Mouse (Mus musculus): ENCODE data around the gene Vav3. TPM values are rescaled to one million over a fixed set of nuclear protein-coding genes. Genes with fewer than 3 reads are reported as not detected.

The Vav3 gene
- polyA plus RNA-seq, 2 experiments: 10.8 to 33.0 TPM

DNA sequence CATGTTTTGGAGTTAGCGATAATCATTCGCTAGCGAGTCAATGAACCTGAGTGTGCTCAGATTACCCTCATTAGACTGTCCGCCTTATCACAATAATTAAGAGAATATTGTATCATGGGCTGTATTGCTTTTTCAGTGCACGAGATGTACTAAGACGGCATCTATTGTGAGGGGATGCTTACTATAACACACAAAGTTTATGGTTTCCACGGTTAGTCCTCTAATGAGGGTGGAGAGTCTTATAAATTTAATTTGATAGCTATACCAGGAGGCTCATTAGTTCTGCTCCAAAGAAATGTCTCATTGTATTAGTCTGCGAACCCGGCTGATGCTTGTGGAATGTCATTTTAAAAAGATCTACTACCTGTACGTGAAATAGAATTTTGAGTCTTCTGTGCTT, 175.9 kb downstream of the Vav3 start:
- Histone ChIP-seq H3K9ac (ENCODE audit: low read depth, low read length, severe bottlenecking) (no peak overlapping the region), H3K27me3 (ENCODE audit: control insufficient read depth, insufficient read depth, low read length) (no peaks in the 10 kb centered on the region), H3K4me2 (replicated peaks; ENCODE audit: low read depth, low read length, severe bottlenecking) (no peak overlapping the region), H3K36me3 (ENCODE audit: control insufficient read depth, insufficient read depth, low read length) (no peaks in the 10 kb centered on the region), H3K27ac (replicated peaks; ENCODE audit: low read depth, low read length) (no peak overlapping the region), H3K4me1 (ENCODE audit: control insufficient read depth, insufficient read depth, low read length) (no peaks in the 10 kb centered on the region), H3K4me3 (replicated peaks; ENCODE audit: low read length) (no peak overlapping the region), H3K9me3 (ENCODE audit: control insufficient read depth, low read length) (no peaks in the 10 kb centered on the region)
- WGBS: 65% methylated on average over 10 of the region's 10 CpGs
- ATAC-seq (ENCODE audit: low FRiP score, low read depth): no peak
- TF ChIP-seq POLR2A (IDR thresholded peaks at IDR 0.05; ENCODE audit: borderline replicate concordance, extremely low read depth, insufficient read depth, insufficient read length): no peak
- no peak for DNase-seq (ENCODE audit: low spot score)

DNA sequence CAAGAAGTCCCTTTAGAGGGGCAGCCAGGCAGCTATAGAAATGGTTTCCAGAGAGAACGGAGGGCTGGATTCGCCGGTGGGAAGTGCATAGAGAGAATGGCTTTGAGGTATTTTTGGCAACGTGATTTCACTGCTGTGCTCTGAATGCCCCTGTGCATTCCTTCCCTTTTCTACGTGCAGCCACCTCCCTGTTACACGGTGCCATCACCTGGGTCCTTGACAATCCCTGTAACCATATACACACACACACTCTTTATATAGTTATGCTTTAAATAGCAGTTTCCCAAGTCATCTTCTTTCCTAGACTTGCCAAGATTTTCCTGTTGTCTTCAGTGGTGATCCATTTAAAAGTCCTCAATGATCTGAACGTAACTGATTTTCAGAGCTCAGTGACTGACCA, 181.7 kb downstream of the Vav3 start:
- no peak overlapping the region for H3K4me2 ChIP-seq (replicated peaks; ENCODE audit: low read depth, low read length, severe bottlenecking)
- H3K36me3 ChIP-seq (ENCODE audit: control insufficient read depth, insufficient read depth, low read length): no peaks in the 10 kb centered on the region
- no peaks in the 10 kb centered on the region for H3K4me1 ChIP-seq (ENCODE audit: control insufficient read depth, insufficient read depth, low read length)
- no peak overlapping the region for H3K4me3 ChIP-seq (replicated peaks; ENCODE audit: low read length)
- TF ChIP-seq POLR2A (IDR thresholded peaks at IDR 0.05; ENCODE audit: borderline replicate concordance, extremely low read depth, insufficient read depth, insufficient read length): no peak
- ATAC-seq (ENCODE audit: low FRiP score, low read depth): no peak
- 84% methylated on average over 7 of the region's 7 CpGs for WGBS
- H3K9me3 ChIP-seq (ENCODE audit: control insufficient read depth, low read length): no peaks in the 10 kb centered on the region
- no peak overlapping the region for H3K9ac ChIP-seq (ENCODE audit: low read depth, low read length, severe bottlenecking)
- no peaks in the 10 kb centered on the region for H3K27me3 ChIP-seq (ENCODE audit: control insufficient read depth, insufficient read depth, low read length)
- DNase-seq (ENCODE audit: low spot score): no peak
- no peak overlapping the region for H3K27ac ChIP-seq (replicated peaks; ENCODE audit: low read depth, low read length)

DNA sequence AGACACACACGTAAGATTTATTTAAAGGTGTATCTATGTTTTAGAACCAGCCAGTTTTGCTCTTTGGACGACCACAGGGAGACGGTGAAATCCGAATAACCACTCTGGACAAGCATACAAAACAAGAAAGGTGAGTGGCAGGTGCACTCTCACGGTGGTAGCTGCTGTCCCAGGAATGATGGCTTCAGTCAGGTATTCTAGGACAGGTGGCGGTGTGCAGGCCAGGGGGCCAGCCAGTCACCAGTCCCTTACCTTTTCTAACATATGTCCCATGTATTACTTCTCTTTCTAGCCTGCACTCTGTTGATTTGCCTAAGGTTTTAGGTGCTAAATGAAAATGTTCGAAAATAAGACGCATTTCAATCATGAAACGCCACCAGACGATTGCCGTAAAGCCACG, 185.4 kb downstream of the Vav3 start:
- no peak overlapping the region for H3K4me2 ChIP-seq (replicated peaks; ENCODE audit: low read depth, low read length, severe bottlenecking)
- H3K9ac ChIP-seq (ENCODE audit: low read depth, low read length, severe bottlenecking): no peak overlapping the region
- no peaks in the 10 kb centered on the region for H3K9me3 ChIP-seq (ENCODE audit: control insufficient read depth, low read length)
- no peak for ATAC-seq (ENCODE audit: low FRiP score, low read depth)
- no peaks in the 10 kb centered on the region for H3K36me3 ChIP-seq (ENCODE audit: control insufficient read depth, insufficient read depth, low read length)
- H3K27me3 ChIP-seq (ENCODE audit: control insufficient read depth, insufficient read depth, low read length): no peaks in the 10 kb centered on the region
- DNase-seq (ENCODE audit: low spot score): no peak
- H3K4me1 ChIP-seq (ENCODE audit: control insufficient read depth, insufficient read depth, low read length): no peaks in the 10 kb centered on the region
- no peak overlapping the region for H3K27ac ChIP-seq (replicated peaks; ENCODE audit: low read depth, low read length)
- 82% methylated on average over 12 of the region's 12 CpGs for WGBS
- TF ChIP-seq POLR2A (IDR thresholded peaks at IDR 0.05; ENCODE audit: borderline replicate concordance, extremely low read depth, insufficient read depth, insufficient read length): no peak
- H3K4me3 ChIP-seq (replicated peaks; ENCODE audit: low read length): no peak overlapping the region

GRCm38 (mm10) chr3:109526246-109526645, 185.8 kb downstream of the Vav3 start:
- TF ChIP-seq POLR2A (IDR thresholded peaks at IDR 0.05; ENCODE audit: borderline replicate concordance, extremely low read depth, insufficient read depth, insufficient read length): no peak
- H3K9ac ChIP-seq (ENCODE audit: low read depth, low read length, severe bottlenecking): no peak overlapping the region
- no peaks in the 10 kb centered on the region for H3K9me3 ChIP-seq (ENCODE audit: control insufficient read depth, low read length)
- no peaks in the 10 kb centered on the region for H3K4me1 ChIP-seq (ENCODE audit: control insufficient read depth, insufficient read depth, low read length)
- H3K4me3 ChIP-seq (replicated peaks; ENCODE audit: low read length): no peak overlapping the region
- H3K36me3 ChIP-seq (ENCODE audit: control insufficient read depth, insufficient read depth, low read length): no peaks in the 10 kb centered on the region
- no peak overlapping the region for H3K4me2 ChIP-seq (replicated peaks; ENCODE audit: low read depth, low read length, severe bottlenecking)
- WGBS: 4% methylated on average over 4 of the region's 4 CpGs
- no peaks in the 10 kb centered on the region for H3K27me3 ChIP-seq (ENCODE audit: control insufficient read depth, insufficient read depth, low read length)
- peak; percentile 88 for DNase-seq (ENCODE audit: low spot score)
- ATAC-seq (ENCODE audit: low FRiP score, low read depth): peak; percentile 41; the same call in 1 of the 2 replicates
- H3K27ac ChIP-seq (replicated peaks; ENCODE audit: low read depth, low read length): no peak overlapping the region

GRCm38 (mm10) chr3:109526651-109527050, 186.2 kb downstream of the Vav3 start:
- Histone ChIP-seq H3K36me3 (ENCODE audit: control insufficient read depth, insufficient read depth, low read length) (no peaks in the 10 kb centered on the region), H3K27ac (replicated peaks; ENCODE audit: low read depth, low read length) (no peak overlapping the region), H3K9ac (ENCODE audit: low read depth, low read length, severe bottlenecking) (no peak overlapping the region), H3K27me3 (ENCODE audit: control insufficient read depth, insufficient read depth, low read length) (no peaks in the 10 kb centered on the region), H3K9me3 (ENCODE audit: control insufficient read depth, low read length) (no peaks in the 10 kb centered on the region), H3K4me2 (replicated peaks; ENCODE audit: low read depth, low read length, severe bottlenecking) (no peak overlapping the region), H3K4me1 (ENCODE audit: control insufficient read depth, insufficient read depth, low read length) (no peaks in the 10 kb centered on the region), H3K4me3 (replicated peaks; ENCODE audit: low read length) (no peak overlapping the region)
- 59% methylated on average over 8 of the region's 8 CpGs for WGBS
- ATAC-seq (ENCODE audit: low FRiP score, low read depth): no peak
- no peak for DNase-seq (ENCODE audit: low spot score)
- TF ChIP-seq POLR2A (IDR thresholded peaks at IDR 0.05; ENCODE audit: borderline replicate concordance, extremely low read depth, insufficient read depth, insufficient read length): no peak

- no peak for TF ChIP-seq POLR2A (IDR thresholded peaks at IDR 0.05; ENCODE audit: borderline replicate concordance, extremely low read depth, insufficient read depth, insufficient read length)
- H3K27ac ChIP-seq (replicated peaks; ENCODE audit: low read depth, low read length): no peak overlapping the region
- ATAC-seq (ENCODE audit: low FRiP score, low read depth): no peak
- no peaks in the 10 kb centered on the region for H3K36me3 ChIP-seq (ENCODE audit: control insufficient read depth, insufficient read depth, low read length)
- WGBS: 81% methylated on average over 4 of the region's 4 CpGs
- no peak overlapping the region for H3K4me2 ChIP-seq (replicated peaks; ENCODE audit: low read depth, low read length, severe bottlenecking)
- H3K9ac ChIP-seq (ENCODE audit: low read depth, low read length, severe bottlenecking): no peak overlapping the region
- DNase-seq (ENCODE audit: low spot score): no peak
- H3K27me3 ChIP-seq (ENCODE audit: control insufficient read depth, insufficient read depth, low read length): no peaks in the 10 kb centered on the region
- no peaks in the 10 kb centered on the region for H3K9me3 ChIP-seq (ENCODE audit: control insufficient read depth, low read length)
- no peaks in the 10 kb centered on the region for H3K4me1 ChIP-seq (ENCODE audit: control insufficient read depth, insufficient read depth, low read length)
- H3K4me3 ChIP-seq (replicated peaks; ENCODE audit: low read length): no peak overlapping the region
Measured at GRCm38 (mm10) chr3:109528688-109529087, 188.2 kb downstream of the Vav3 start.

All from limb, embryonic 14.5 days (tissue).